Mouse (Mus musculus): ENCODE data around the gene Rpl12. TPM values are rescaled to one million over a fixed set of nuclear protein-coding genes. Genes with fewer than 3 reads are reported as not detected.

Rpl12 gene
- polyA plus RNA-seq (2012; ENCODE audit: insufficient read depth, low replicate concordance) = 796 and 1,818 TPM in 2 replicates

DNA sequence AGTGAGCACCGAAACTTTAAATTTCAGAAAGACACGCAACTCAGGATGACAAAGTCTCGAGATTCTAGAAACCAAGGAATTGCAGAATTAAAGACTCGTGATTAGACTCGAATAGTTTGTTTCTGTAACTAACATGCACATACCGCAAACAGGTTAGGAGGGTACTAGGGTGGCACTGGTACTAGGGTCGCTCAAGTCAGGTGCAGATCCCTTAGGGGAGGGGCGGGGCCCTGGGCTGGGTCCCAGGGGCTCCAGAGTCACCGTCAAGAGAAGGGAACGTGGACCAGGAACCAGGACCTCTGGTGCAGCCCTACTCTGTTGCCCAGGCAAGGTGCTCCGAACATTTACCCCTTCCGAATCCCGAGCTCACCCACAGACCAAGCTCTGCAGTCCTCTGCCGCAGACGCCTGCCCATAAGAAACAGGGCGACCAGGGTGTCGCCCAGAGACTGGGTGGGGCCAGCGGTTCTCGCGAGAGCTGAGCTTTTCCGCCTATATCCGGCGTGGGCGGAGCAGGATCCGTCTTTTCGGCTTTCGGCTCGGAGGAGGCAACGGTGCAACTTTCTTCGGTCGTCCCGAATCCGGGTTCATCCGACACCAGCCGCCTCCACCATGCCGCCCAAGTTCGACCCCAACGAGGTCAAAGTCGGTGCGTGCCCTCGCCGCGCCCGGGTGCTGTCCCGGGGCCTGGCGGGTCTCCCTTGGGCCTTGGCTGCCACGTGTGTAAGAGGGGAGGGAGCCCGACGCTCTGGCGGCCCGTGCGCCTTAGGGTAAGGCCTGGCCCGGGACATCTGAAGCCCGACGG lies at the start of gene Rpl12, which contains the start of gene Lrsam1:
Gene Rpl12, plus strand, starts transcription at position 368 of the 804 bp plus-strand sequence.
Gene Lrsam1, minus strand, starts transcription at position 423 of the 804 bp plus-strand sequence.
- H3K27me3 ChIP-seq (replicated peaks) = no peaks in the 10 kb centered on the region
- peak within 1 kb of the TSS; percentile 99 for H3K4me3 ChIP-seq (replicated peaks)
- no peaks in the 10 kb centered on the region for H3K9me3 ChIP-seq
- H3K36me3 ChIP-seq (replicated peaks; ENCODE audit: low read length) = peaks cover 55% of the 10 kb centered on the region
- no peak for TF ChIP-seq GATA1 (IDR thresholded peaks at IDR 0.05; ENCODE audit: borderline replicate concordance, low read length)
- no peak; the same call in 1 of the 2 replicates for TF ChIP-seq FLI1 (IDR thresholded peaks at IDR 0.05; ENCODE audit: low read length)
- peaks cover 63% of the 10 kb centered on the region for H3K4me1 ChIP-seq

- no peak overlapping the region for H3K4me3 ChIP-seq (replicated peaks)
- peaks cover 25% of the 10 kb centered on the region for H3K36me3 ChIP-seq (replicated peaks; ENCODE audit: low read length)
- no peaks in the 10 kb centered on the region for H3K9me3 ChIP-seq
- peaks cover 31% of the 10 kb centered on the region for H3K4me1 ChIP-seq
- H3K27me3 ChIP-seq (replicated peaks) = peaks cover 71% of the 10 kb centered on the region
- TF ChIP-seq FLI1 (IDR thresholded peaks at IDR 0.05; ENCODE audit: low read length) (no peak), GATA1 (IDR thresholded peaks at IDR 0.05; ENCODE audit: borderline replicate concordance, low read length) (no peak)
Measured at GRCm38 (mm10) chr2:32911639-32912182, 49.6 kb upstream of the Rpl12 start.

DNA sequence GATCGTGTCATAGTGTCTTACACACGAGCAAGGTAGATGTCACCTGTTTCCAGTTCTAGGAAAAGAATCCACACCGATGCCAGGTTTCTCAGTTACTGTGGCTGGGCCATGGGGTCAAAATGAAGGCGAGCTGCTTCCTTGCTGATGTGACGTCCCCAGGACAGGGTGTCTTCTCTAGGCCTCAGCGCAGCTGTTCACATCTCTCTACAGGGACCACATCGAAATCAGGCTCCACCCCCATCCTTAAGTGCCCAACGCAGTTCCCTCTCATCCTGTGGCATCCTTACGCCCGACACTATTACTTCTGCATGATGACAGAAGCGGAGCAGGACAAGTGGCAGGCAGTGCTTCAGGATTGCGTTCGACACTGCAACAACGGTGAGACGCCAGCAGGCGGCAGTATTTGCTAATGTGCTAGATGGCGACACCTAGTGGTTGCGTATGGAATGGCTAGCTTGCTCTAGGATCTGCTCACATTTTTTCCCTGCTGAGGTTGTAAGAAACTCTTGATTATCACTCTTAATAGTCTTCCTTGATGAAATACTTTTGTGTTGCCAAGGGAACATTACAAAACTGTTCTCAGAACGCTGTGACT lies 49.1 kb upstream of the Rpl12 start:
- peaks cover 67% of the 10 kb centered on the region for H3K27me3 ChIP-seq (replicated peaks)
- H3K36me3 ChIP-seq (replicated peaks; ENCODE audit: low read length) = peaks cover 25% of the 10 kb centered on the region
- no peak overlapping the region for H3K4me3 ChIP-seq (replicated peaks)
- H3K9me3 ChIP-seq = no peaks in the 10 kb centered on the region
- no peak for TF ChIP-seq FLI1 (IDR thresholded peaks at IDR 0.05; ENCODE audit: low read length)
- TF ChIP-seq GATA1 (IDR thresholded peaks at IDR 0.05; ENCODE audit: borderline replicate concordance, low read length) = no peak
- peaks cover 33% of the 10 kb centered on the region for H3K4me1 ChIP-seq

DNA sequence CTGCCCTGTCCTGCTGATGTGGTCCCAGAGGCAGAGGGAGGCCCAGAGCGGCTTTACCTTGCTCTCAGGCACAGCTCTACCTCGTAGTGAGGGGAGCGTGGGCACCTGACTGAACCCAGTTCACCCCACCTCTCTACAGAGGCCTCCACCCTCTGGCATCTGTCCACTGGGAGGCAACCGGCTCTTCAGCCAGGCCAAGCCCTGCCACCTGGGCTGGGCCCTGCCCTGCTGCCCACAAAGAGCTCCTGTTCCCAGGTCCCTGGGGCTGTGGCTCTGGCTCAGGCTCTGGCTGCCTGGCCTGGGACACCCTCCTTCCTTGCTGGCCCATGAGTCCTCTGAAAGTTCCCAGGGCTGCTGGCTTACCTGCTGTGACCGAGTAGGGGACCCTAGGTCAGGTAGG lies 47.0 kb upstream of the Rpl12 start:
- Histone ChIP-seq H3K36me3 (replicated peaks; ENCODE audit: low read length) (peaks cover 30% of the 10 kb centered on the region), H3K27me3 (replicated peaks) (peaks cover 62% of the 10 kb centered on the region), H3K4me3 (replicated peaks) (no peak overlapping the region), H3K4me1 (peaks cover 49% of the 10 kb centered on the region), H3K9me3 (no peaks in the 10 kb centered on the region)
- TF ChIP-seq FLI1 (IDR thresholded peaks at IDR 0.05; ENCODE audit: low read length) = no peak

GRCm38 (mm10) chr2:32914896-32915295 lies 46.5 kb upstream of the Rpl12 start:
- Histone ChIP-seq H3K27me3 (replicated peaks) (peaks cover 65% of the 10 kb centered on the region), H3K4me3 (replicated peaks) (peak overlapping the region; percentile 38), H3K9me3 (no peaks in the 10 kb centered on the region), H3K36me3 (replicated peaks; ENCODE audit: low read length) (peaks cover 35% of the 10 kb centered on the region), H3K4me1 (peaks cover 49% of the 10 kb centered on the region)
- no peak for TF ChIP-seq GATA1 (IDR thresholded peaks at IDR 0.05; ENCODE audit: borderline replicate concordance, low read length)
- no peak for TF ChIP-seq FLI1 (IDR thresholded peaks at IDR 0.05; ENCODE audit: low read length)

- peaks cover 69% of the 10 kb centered on the region for H3K27me3 ChIP-seq (replicated peaks)
- peak overlapping the region; percentile 75 for H3K4me3 ChIP-seq (replicated peaks)
Measured at GRCm38 (mm10) chr2:32917526-32917925, 43.8 kb upstream of the Rpl12 start.

GRCm38 (mm10) chr2:32918391-32918790 lies 43.0 kb upstream of the Rpl12 start:
- Histone ChIP-seq H3K9me3 (no peaks in the 10 kb centered on the region), H3K27me3 (replicated peaks) (peaks cover 73% of the 10 kb centered on the region), H3K4me1 (peaks cover 52% of the 10 kb centered on the region), H3K4me3 (replicated peaks) (no peak overlapping the region), H3K36me3 (replicated peaks; ENCODE audit: low read length) (peaks cover 50% of the 10 kb centered on the region)
- TF ChIP-seq FLI1 (IDR thresholded peaks at IDR 0.05; ENCODE audit: low read length) = no peak
- no peak for TF ChIP-seq GATA1 (IDR thresholded peaks at IDR 0.05; ENCODE audit: borderline replicate concordance, low read length)

More at GRCm38 (mm10) chr2:32917526-32917925, 43.8 kb upstream of the Rpl12 start:
- Histone ChIP-seq H3K4me1 (peaks cover 50% of the 10 kb centered on the region), H3K36me3 (replicated peaks; ENCODE audit: low read length) (peaks cover 42% of the 10 kb centered on the region), H3K9me3 (no peaks in the 10 kb centered on the region)
- 0 out of 2 replicates have a peak, but pooled peaks have one; percentile 14 for TF ChIP-seq FLI1 (IDR thresholded peaks at IDR 0.05; ENCODE audit: low read length)
- no peak for TF ChIP-seq GATA1 (IDR thresholded peaks at IDR 0.05; ENCODE audit: borderline replicate concordance, low read length)

DNA sequence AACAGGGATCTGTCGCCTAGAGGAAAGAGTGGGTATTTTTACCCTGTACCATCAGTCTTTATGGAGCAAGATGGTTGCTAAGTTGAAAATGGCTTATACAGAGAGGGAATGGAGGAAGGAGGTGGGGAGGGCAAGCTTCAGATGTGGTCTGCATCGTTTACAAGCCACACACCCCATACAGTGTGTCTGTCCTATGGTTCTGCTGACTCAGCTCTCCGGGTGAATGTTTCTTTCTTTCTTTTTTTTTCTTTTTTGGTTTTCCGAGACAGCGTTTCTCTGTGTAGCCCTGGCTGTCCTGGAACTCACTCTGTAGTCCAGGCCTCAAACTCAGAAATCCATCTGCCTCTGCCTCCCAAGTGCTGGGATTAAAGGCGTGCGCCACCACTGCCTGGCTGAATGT lies 40.1 kb upstream of the Rpl12 start:
- peaks cover 62% of the 10 kb centered on the region for H3K36me3 ChIP-seq (replicated peaks; ENCODE audit: low read length)
- H3K4me3 ChIP-seq (replicated peaks) = no peak overlapping the region
- no peaks in the 10 kb centered on the region for H3K9me3 ChIP-seq
- TF ChIP-seq GATA1 (IDR thresholded peaks at IDR 0.05; ENCODE audit: borderline replicate concordance, low read length) = no peak
- TF ChIP-seq FLI1 (IDR thresholded peaks at IDR 0.05; ENCODE audit: low read length) = no peak
- H3K27me3 ChIP-seq (replicated peaks) = peaks cover 63% of the 10 kb centered on the region
- H3K4me1 ChIP-seq = peaks cover 35% of the 10 kb centered on the region

GRCm38 (mm10) chr2:32921801-32922380 lies 39.5 kb upstream of the Rpl12 start:
- no peak; the same call in 1 of the 2 replicates for TF ChIP-seq FLI1 (IDR thresholded peaks at IDR 0.05; ENCODE audit: low read length)
- no peak for TF ChIP-seq GATA1 (IDR thresholded peaks at IDR 0.05; ENCODE audit: borderline replicate concordance, low read length)
- Histone ChIP-seq H3K4me1 (peaks cover 28% of the 10 kb centered on the region), H3K4me3 (replicated peaks) (no peak overlapping the region), H3K36me3 (replicated peaks; ENCODE audit: low read length) (peaks cover 67% of the 10 kb centered on the region), H3K27me3 (replicated peaks) (peaks cover 65% of the 10 kb centered on the region), H3K9me3 (no peaks in the 10 kb centered on the region)

All from megakaryocyte, embryonic 14.5 days (primary cell).